Mouse (Mus musculus) neural tube, embryonic 11.5 days (tissue): Measurements from ENCODE around the gene Sec11a. TPM values are rescaled to one million over a fixed set of nuclear protein-coding genes. Genes with fewer than 3 reads are reported as not detected.

Source experiments
- ATAC-seq: fragments of 200-750 bp; cut with Nextera tagmentation; 2 replicates; pipeline ENCODE4 v1.8.0; 2017; ENCODE audit warnings: moderate number of reproducible peaks, mild to moderate bottlenecking, moderate TSS enrichment, moderate library complexity; ENCODE audit not compliant: insufficient read depth, low FRiP score, low TSS enrichment
- DNase-seq: peaks from one replicate; pipeline ENCODE4 v3.0.0-alpha.2; 2015; ENCODE audit warnings: low spot score
- H3K27ac ChIP-seq: fragments of 300-500 bp; sonication (generic); 2 replicates; pipeline ENCODE4 v1.5.1; 2014; ENCODE audit warnings: low read depth, mild to moderate bottlenecking, low read length
- H3K27me3 ChIP-seq: fragments of 300-500 bp; sonication (generic); 2 replicates; pipeline ENCODE4 v1.6.1; 2014; ENCODE audit warnings: mild to moderate bottlenecking, low read length, mixed read lengths; ENCODE audit not compliant: control insufficient read depth, insufficient read depth
- H3K36me3 ChIP-seq: fragments of 300-500 bp; sonication (generic); 2 replicates; pipeline ENCODE4 v1.6.1; 2014; ENCODE audit warnings: mild to moderate bottlenecking, low read length, moderate library complexity, mixed read lengths; ENCODE audit not compliant: control insufficient read depth, insufficient read depth
- H3K4me1 ChIP-seq: fragments of 300-500 bp; sonication (generic); 2 replicates; pipeline ENCODE4 v1.6.1; 2014; ENCODE audit warnings: low read length, mixed read lengths; ENCODE audit not compliant: control insufficient read depth, insufficient read depth
- H3K4me2 ChIP-seq: fragments of 300-500 bp; sonication (generic); 2 replicates; pipeline ENCODE4 v1.6.1; 2014; ENCODE audit warnings: low read depth, mild to moderate bottlenecking, moderate library complexity
- H3K4me3 ChIP-seq: fragments of 300-500 bp; sonication (generic); 2 replicates; pipeline ENCODE4 v1.5.1; 2014; ENCODE audit warnings: low read depth, low read length
- H3K9ac ChIP-seq: fragments of 300-500 bp; sonication (generic); 2 replicates; pipeline ENCODE4 v1.6.1; 2014; ENCODE audit warnings: mild to moderate bottlenecking, low read length
- H3K9me3 ChIP-seq: fragments of 300-500 bp; sonication (generic); 2 replicates; pipeline ENCODE4 v1.6.1; 2016; ENCODE audit warnings: low read length; ENCODE audit not compliant: control insufficient read depth
- WGBS: fragments of 180-500 bp; shearing (Covaris S2); extraction: QIAGEN DNeasy Blood & Tissue Kit; methylation state at CpG from one replicate; pipeline ENCODE4 v1.1.7; 2014; 5-methylcytosine and 5-hydroxymethylcytosine counted together
- polyA plus RNA-seq: library from polyadenylated mRNA; unstranded; fragments of >200 nt; fragmentation: Nextera tagmentation; extraction: Ambion mirVana; gene quantifications from 2 replicates; pipeline ENCODE4 v1.2.1, GENCODE M21; 2014

The Sec11a gene
- polyA plus RNA-seq, 1 experiment from 2014 or later: 181 TPM

GRCm38 (mm10) chr7:80863520-80863919, 84.1 kb downstream of the Sec11a start:
- H3K4me2 ChIP-seq: no peak overlapping the region
- H3K4me3 ChIP-seq: no peak overlapping the region
- DNase-seq: no peak

GRCm38 (mm10) chr7:80862475-80862874, 85.1 kb downstream of the Sec11a start:
- Histone ChIP-seq H3K36me3 (peaks cover under 1% of the 10 kb centered on the region; the same call in 1 of the 2 replicates), H3K27ac (no peak overlapping the region), H3K4me2 (peak overlapping the region; percentile 11; the same call in 1 of the 2 replicates), H3K9me3 (no peaks in the 10 kb centered on the region), H3K4me1 (no peaks in the 10 kb centered on the region), H3K27me3 (no peaks in the 10 kb centered on the region), H3K9ac (no peak overlapping the region), H3K4me3 (no peak overlapping the region)
- no peak for ATAC-seq
- WGBS: 85% methylated on average over 2 of the region's 2 CpGs
- DNase-seq: no peak

More at GRCm38 (mm10) chr7:80863520-80863919, 84.1 kb downstream of the Sec11a start:
- H3K27me3 ChIP-seq: no peaks in the 10 kb centered on the region
- no peaks in the 10 kb centered on the region for H3K9me3 ChIP-seq
- 83% methylated on average over 5 of the region's 5 CpGs for WGBS
- H3K36me3 ChIP-seq: peaks cover 5% of the 10 kb centered on the region; the same call in 1 of the 2 replicates
- ATAC-seq: no peak
- no peaks in the 10 kb centered on the region for H3K4me1 ChIP-seq
- no peak overlapping the region for H3K27ac ChIP-seq
- H3K9ac ChIP-seq: no peak overlapping the region

DNA sequence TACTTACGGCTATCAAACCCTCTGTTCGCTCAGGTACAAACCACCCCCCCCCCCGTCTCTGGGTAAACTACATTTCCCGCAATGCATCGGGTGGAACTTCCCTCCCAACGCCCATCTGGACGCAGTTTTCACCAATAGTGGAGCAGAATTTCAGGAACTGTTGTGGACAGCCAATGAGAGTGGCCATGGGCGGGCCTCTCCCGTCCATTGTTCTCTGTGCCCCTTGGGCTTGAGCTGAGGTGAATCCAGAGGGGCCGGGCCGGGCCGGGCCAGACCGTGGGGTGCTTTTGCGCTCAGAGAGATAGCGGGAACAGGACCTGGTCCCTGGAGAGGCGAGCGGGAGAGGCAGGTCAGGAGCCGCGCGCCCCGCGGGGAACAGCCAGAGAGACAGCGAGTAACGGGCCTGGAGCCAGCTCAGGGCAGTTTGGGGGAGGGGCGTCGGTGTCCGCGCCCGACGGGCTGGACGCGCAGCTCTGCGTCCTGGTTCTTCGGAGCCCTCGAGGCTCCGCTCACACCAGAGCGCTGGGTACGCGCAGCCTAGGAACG, 86.8 kb downstream of the Sec11a start, which contains the start of gene Zscan2:
Gene Zscan2 (plus strand): TSS at position 192 of the 546 bp plus-strand sequence.
- under 1% methylated on average over 40 of the region's 40 CpGs for WGBS
- peak; percentile 98 for ATAC-seq
- Histone ChIP-seq H3K4me3 (peak within 1 kb of the TSS; percentile 78), H3K9me3 (no peaks in the 10 kb centered on the region), H3K27ac (peak within 1 kb of the TSS; percentile 93), H3K4me1 (no peaks in the 10 kb centered on the region), H3K9ac (peak within 1 kb of the TSS; percentile 97), H3K27me3 (no peaks in the 10 kb centered on the region), H3K4me2 (peak within 1 kb of the TSS; percentile 94), H3K36me3 (no peaks in the 10 kb centered on the region)
- DNase-seq: peak; percentile 92

- H3K9ac ChIP-seq: peak overlapping the region; percentile 69
- peak overlapping the region; percentile 94 for H3K4me2 ChIP-seq
- no peaks in the 10 kb centered on the region for H3K9me3 ChIP-seq
- DNase-seq (peak; percentile 77), ATAC-seq (peak; percentile 56; the same call in 1 of the 2 replicates)
- no peaks in the 10 kb centered on the region for H3K4me1 ChIP-seq
- under 1% methylated on average over 13 of the region's 13 CpGs for WGBS
- no peaks in the 10 kb centered on the region for H3K36me3 ChIP-seq
- no peaks in the 10 kb centered on the region for H3K27me3 ChIP-seq
- H3K4me3 ChIP-seq: peak overlapping the region; percentile 78
- H3K27ac ChIP-seq: peak overlapping the region; percentile 93; the same call in 1 of the 2 replicates
Measured at GRCm38 (mm10) chr7:80860227-80860626, 87.4 kb downstream of the Sec11a start.

GRCm38 (mm10) chr7:80857181-80857580, 90.4 kb downstream of the Sec11a start:
- Histone ChIP-seq H3K4me1 (no peaks in the 10 kb centered on the region), H3K9ac (no peak overlapping the region), H3K4me3 (no peak overlapping the region), H3K27me3 (no peaks in the 10 kb centered on the region), H3K36me3 (no peaks in the 10 kb centered on the region), H3K9me3 (no peaks in the 10 kb centered on the region), H3K4me2 (no peak overlapping the region), H3K27ac (no peak overlapping the region)
- DNase-seq (peak; percentile 77), ATAC-seq (no peak)
- WGBS: 29% methylated on average over 6 of the region's 6 CpGs

DNA sequence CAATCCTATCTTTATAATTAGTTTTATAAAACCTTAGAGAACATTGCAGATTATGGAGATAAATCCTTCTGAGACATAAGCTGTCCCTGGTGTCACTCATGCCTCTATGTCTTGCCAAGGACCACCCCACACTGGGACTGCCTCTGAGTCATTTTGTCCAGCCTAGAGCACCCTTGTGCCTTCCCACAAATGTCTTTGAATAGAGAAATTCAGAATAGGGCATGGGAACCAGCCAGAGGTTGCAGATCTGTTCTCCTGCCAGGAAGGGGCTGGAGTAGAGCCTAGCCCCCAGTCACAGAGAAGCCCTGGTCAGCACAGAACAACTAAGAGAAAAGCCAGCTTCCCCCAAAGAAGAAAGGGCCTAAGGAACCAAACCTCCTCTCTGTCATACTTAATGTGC, 92.3 kb downstream of the Sec11a start:
- no peaks in the 10 kb centered on the region for H3K27me3 ChIP-seq
- H3K4me2 ChIP-seq: no peak overlapping the region
- H3K9me3 ChIP-seq: no peaks in the 10 kb centered on the region
- DNase-seq (no peak), ATAC-seq (no peak)
- H3K27ac ChIP-seq: no peak overlapping the region
- no peak overlapping the region for H3K9ac ChIP-seq
- H3K36me3 ChIP-seq: no peaks in the 10 kb centered on the region
- H3K4me1 ChIP-seq: no peaks in the 10 kb centered on the region
- H3K4me3 ChIP-seq: no peak overlapping the region

Other genes starting within 250 kb of the Sec11a start
- gene Iqgap1, start 121.8 kb downstream of the Sec11a start, polyA plus RNA-seq: 26.4 TPM in 2 replicates
- 4.2 and 4.9 TPM in 2 replicates for gene Zscan2, start 86.9 kb downstream of the Sec11a start, polyA plus RNA-seq
- gene Wdr73, start 46.5 kb downstream of the Sec11a start, polyA plus RNA-seq: 37.7 and 41.8 TPM in 2 replicates
- gene Nmb, start 42.7 kb downstream of the Sec11a start, polyA plus RNA-seq: 5.1 TPM in 2 replicates
- gene Zfp592, start 45.9 kb upstream of the Sec11a start, polyA plus RNA-seq: 14.1 and 16.2 TPM in 2 replicates
- gene Alpk3, start 109.8 kb upstream of the Sec11a start, polyA plus RNA-seq: 0.76 and 1.1 TPM in 2 replicates
- gene Slc28a1, start 167.0 kb upstream of the Sec11a start, polyA plus RNA-seq: not detected in 2 replicates